Mouse (Mus musculus) fat pad, adult 2 months (tissue): ENCODE results near the gene Gpd1l.

Experiments used
- DNase-seq: peaks from one replicate; pipeline ENCODE4 v3.0.0-alpha.2; 2011; ENCODE audit warnings: low read depth, low spot score; ENCODE audit errors: extremely low read depth

The Gpd1l gene

GRCm38 (mm10) chr9:114930464-114931090 lies 3.2 kb downstream of the Gpd1l start:
- peak; percentile 76 for DNase-seq

- no peak for DNase-seq
These were observed 8.2 kb downstream of the Gpd1l start for GRCm38 (mm10) chr9:114925571-114925970.

- DNase-seq, result no peak
These were observed 8.7 kb downstream of the Gpd1l start for GRCm38 (mm10) chr9:114925039-114925438.

- no peak for DNase-seq
These were observed 9.3 kb downstream of the Gpd1l start for GRCm38 (mm10) chr9:114924511-114924910.

GRCm38 (mm10) chr9:114922209-114922608 lies 11.6 kb downstream of the Gpd1l start:
- DNase-seq, result no peak

- DNase-seq, result peak; percentile 92
These were observed 12.3 kb downstream of the Gpd1l start for GRCm38 (mm10) chr9:114921352-114922081.

GRCm38 (mm10) chr9:114920569-114920968 lies 13.2 kb downstream of the Gpd1l start:
- no peak for DNase-seq

GRCm38 (mm10) chr9:114912680-114913649 lies 20.8 kb downstream of the Gpd1l start:
- DNase-seq, result no peak

- no peak for DNase-seq
These were observed 26.3 kb downstream of the Gpd1l start for GRCm38 (mm10) chr9:114907509-114907908.

- no peak for DNase-seq
These were observed 37.9 kb downstream of the Gpd1l start for GRCm38 (mm10) chr9:114895919-114896318.

GRCm38 (mm10) chr9:114892974-114893373 lies 40.8 kb downstream of the Gpd1l start:
- no peak for DNase-seq

- no peak for DNase-seq
These were observed 43.4 kb downstream of the Gpd1l start for GRCm38 (mm10) chr9:114890377-114890776.

- DNase-seq, result no peak
These were observed 44.9 kb downstream of the Gpd1l start for GRCm38 (mm10) chr9:114888856-114889407.

- DNase-seq, result no peak
These were observed 46.1 kb downstream of the Gpd1l start for GRCm38 (mm10) chr9:114887699-114888098.

- DNase-seq, result no peak
These were observed 47.7 kb downstream of the Gpd1l start for GRCm38 (mm10) chr9:114885991-114886662.

- DNase-seq, result no peak
These were observed 48.2 kb downstream of the Gpd1l start for GRCm38 (mm10) chr9:114885564-114885963.

- no peak for DNase-seq
These were observed 51.8 kb downstream of the Gpd1l start for GRCm38 (mm10) chr9:114881977-114882376.

- DNase-seq, result no peak
These were observed 78.5 kb downstream of the Gpd1l start for GRCm38 (mm10) chr9:114855327-114855726.

GRCm38 (mm10) chr9:114854686-114855085 lies 79.1 kb downstream of the Gpd1l start:
- no peak for DNase-seq

- DNase-seq, result peak; percentile 72
These were observed 80.5 kb downstream of the Gpd1l start for GRCm38 (mm10) chr9:114853336-114853735.
